Mouse (Mus musculus) ES-Bruce4 (cell line): ENCODE measurements around the gene C130074G19Rik.

Experiments used
- EP300 ChIP-seq: IDR thresholded peaks from 2 replicates; pipeline ENCODE4 v1.6.1; 2011; ENCODE audit warnings: low read depth, low read length; ENCODE audit not compliant: insufficient read depth
- POLR2A ChIP-seq: IDR thresholded peaks from one replicate; pipeline ENCODE4 v1.8.1; 2011; ENCODE audit warnings: low read length; ENCODE audit not compliant: insufficient read depth

- no peak for TF ChIP-seq EP300
- no peak for TF ChIP-seq POLR2A
Measured at GRCm38 (mm10) chr1:184872069-184872819, 10.8 kb downstream of the C130074G19Rik start.
